Mouse (Mus musculus) gonadal fat pad, adult 2 months (tissue): ENCODE results near the gene 4930402K13Rik. TPM values are rescaled to one million over a fixed set of nuclear protein-coding genes. Genes with fewer than 3 reads are reported as not detected.
"Not testable (repeated sequence)": the region's sequence is repeated elsewhere in the genome, so short reads cannot be mapped to it uniquely, and the experiment has no call there.

Experiments used
- DNase-seq: peaks from one replicate; pipeline ENCODE4 v3.0.0-alpha.2; 2012; ENCODE audit warnings: low read depth
- polyA plus RNA-seq: library from polyadenylated mRNA; depleted of rRNA; stranded (reverse); fragments of >200 nt; gene quantifications from 2 replicates; pipeline ENCODE4 v1.2.3, GENCODE M21; 2012; rRNA removed

4930402K13Rik gene
- polyA plus RNA-seq = not detected in 2 replicates

GRCm38 (mm10) chrX:9104262-9104661 lies at the start of gene 4930402K13Rik:
Gene 4930402K13Rik, plus strand, starts transcription at chrX:9104562.
- DNase-seq = no peak

GRCm38 (mm10) chrX:9060952-9061351 lies 43.4 kb upstream of the 4930402K13Rik start:
- not testable (repeated sequence) for DNase-seq

- DNase-seq = no peak
Observed at GRCm38 (mm10) chrX:9062101-9062500, 42.3 kb upstream of the 4930402K13Rik start.

- DNase-seq = not testable (repeated sequence)
Observed at GRCm38 (mm10) chrX:9062715-9063114, 41.6 kb upstream of the 4930402K13Rik start, which contains the start of gene Fthl17f. Gene Fthl17f, plus strand, starts transcription at chrX:9063015.

- DNase-seq = not testable (repeated sequence)
Observed at GRCm38 (mm10) chrX:9077699-9078098, 26.7 kb upstream of the 4930402K13Rik start.

GRCm38 (mm10) chrX:9095066-9095465 lies 9.3 kb upstream of the 4930402K13Rik start:
- DNase-seq = not testable (repeated sequence)

GRCm38 (mm10) chrX:9110381-9110780 lies 6.0 kb downstream of the 4930402K13Rik start:
- no peak for DNase-seq

- no peak for DNase-seq
Observed at GRCm38 (mm10) chrX:9124928-9125327, 20.6 kb downstream of the 4930402K13Rik start.

- no peak for DNase-seq
Observed at GRCm38 (mm10) chrX:9128317-9128831, 24.0 kb downstream of the 4930402K13Rik start.

GRCm38 (mm10) chrX:9139290-9139948 lies 35.1 kb downstream of the 4930402K13Rik start:
- DNase-seq = no peak

- no peak for DNase-seq
Observed at GRCm38 (mm10) chrX:9142669-9143068, 38.3 kb downstream of the 4930402K13Rik start.

Other genes starting within 250 kb of the 4930402K13Rik start
- gene Gm5751, start 230.3 kb upstream of the 4930402K13Rik start, polyA plus RNA-seq = not detected in 2 replicates
- gene B630019K06Rik, start 212.2 kb upstream of the 4930402K13Rik start, polyA plus RNA-seq = 0.95 and 2.0 TPM in 2 replicates
- not detected in 2 replicates for gene Fthl17b, start 141.6 kb upstream of the 4930402K13Rik start, polyA plus RNA-seq
- not detected in 2 replicates for gene Fthl17c, start 128.0 kb upstream of the 4930402K13Rik start, polyA plus RNA-seq
- gene Fthl17d, start 117.8 kb upstream of the 4930402K13Rik start, polyA plus RNA-seq = not detected in 2 replicates
- gene Fthl17e, start 71.1 kb upstream of the 4930402K13Rik start, polyA plus RNA-seq = not detected in 2 replicates
- not detected in 2 replicates for gene Fthl17f, start 41.5 kb upstream of the 4930402K13Rik start, polyA plus RNA-seq
- gene Lancl3, start 95.3 kb downstream of the 4930402K13Rik start, polyA plus RNA-seq = 0.74 and 0.96 TPM in 2 replicates
- not detected in 2 replicates for gene Gm14862, start 152.3 kb downstream of the 4930402K13Rik start, polyA plus RNA-seq
- gene Xk, start 168.2 kb downstream of the 4930402K13Rik start, polyA plus RNA-seq = 4.7 and 6.2 TPM in 2 replicates
- gene H2al1m, start 179.2 kb downstream of the 4930402K13Rik start, polyA plus RNA-seq = 0.65 and 1.0 TPM in 2 replicates
- 0.36 TPM in 1 of 2 replicates, not detected in the other for gene H2al1k, start 246.1 kb downstream of the 4930402K13Rik start, polyA plus RNA-seq